ENCODE assay signal across 21 mouse cellular contexts in the genomic region with DNA sequence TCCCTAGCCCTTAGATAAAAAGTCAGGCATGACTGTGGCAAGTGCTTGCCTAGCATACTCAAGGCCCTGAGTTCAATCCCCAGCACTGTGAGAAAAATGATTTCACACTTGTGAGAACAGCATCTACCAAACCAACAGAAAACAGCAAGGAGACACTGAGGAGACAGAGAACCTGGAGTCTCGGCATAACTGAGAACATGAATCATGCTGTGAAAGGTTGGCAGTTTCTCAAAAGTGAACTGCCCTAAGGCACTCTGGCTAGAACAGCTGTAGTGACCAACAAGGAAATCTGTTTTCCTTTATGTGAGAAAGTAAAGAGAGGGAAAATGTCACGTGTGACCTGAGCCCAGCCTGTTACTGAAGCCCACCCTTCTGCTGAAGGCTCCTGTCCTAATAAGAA. TPM values are rescaled to one million over a fixed set of nuclear protein-coding genes. Genes with fewer than 3 reads are reported as not detected.
DNase-seq lines count a peak whose midpoint lies in the region; ATAC-seq lines count a peak whose summit lies in the region.
"Had no signal": no experiment of that assay in that cellular context is flagged by ENCODE, and none has a peak within 500 bp of the region (broad histone marks: within the 10 kb centered on the region; RNA-seq: fewer than 3 reads in every experiment).

No protein-coding gene starts in this region.

- H3K27me3 ChIP-seq in kidney, embryonic 15.5 days = no peaks in the 10 kb centered on the region

- H3K4me2 ChIP-seq in kidney, embryonic 15.5 days = no peak overlapping the region

- H3K4me1 ChIP-seq in kidney, embryonic 15.5 days = no peaks in the 10 kb centered on the region

- WGBS in kidney, embryonic 15.5 days = 48% methylated on average over 2 of the region's 2 CpGs

- no peaks in the 10 kb centered on the region for H3K9me3 ChIP-seq in kidney, embryonic 15.5 days (replicated peaks)
- H3K9me3 ChIP-seq: midbrain, embryonic 10.5 days had no signal

- no peak overlapping the region for H3K4me3 ChIP-seq in kidney, embryonic 15.5 days (replicated peaks)
- H3K4me3 ChIP-seq: left cerebral cortex, adult 2 months; midbrain, embryonic 10.5 days had no signal

- H3K9ac ChIP-seq in kidney, embryonic 15.5 days = no peak overlapping the region
- H3K9ac ChIP-seq: forebrain, postnatal 0 days; liver, postnatal 0 days had no signal

- ATAC-seq in kidney, embryonic 15.5 days (replicated peaks; ENCODE audit: low FRiP score) = no peak
- ATAC-seq: forebrain, postnatal 0 days; hindbrain, postnatal 0 days; intestine, embryonic 16.5 days; liver, postnatal 0 days; lung, postnatal 0 days had no signal

- H3K36me3 ChIP-seq in kidney, embryonic 15.5 days = peaks cover 25% of the 10 kb centered on the region

- peak; percentile 31 for DNase-seq in adrenal gland, adult 2 months
- DNase-seq in adrenal gland, postnatal 25 days = no peak
- no peak for DNase-seq in kidney, postnatal 14 days
- peak; percentile 98 for DNase-seq in 3T3-L1 (ENCODE audit: low read depth, low spot score)
- peak; percentile 20 for DNase-seq in brain, adult 2 months (ENCODE audit: low read depth, low spot score)
- no peak for DNase-seq in right cerebral cortex, adult 2 months (ENCODE audit: low spot score in 2 of 2)
- DNase-seq in left cerebral cortex, adult 18-20 months (ENCODE audit: low spot score in 2 of 2) = no peak
- DNase-seq: cerebellum, adult 9-10 months; forebrain, postnatal 0 days; gastrocnemius, postnatal 25 days; heart, adult 18-20 months; layer of hippocampus, adult 9-11 months; liver, postnatal 0 days; right cerebral cortex, postnatal 4 days; thymus, postnatal 25 days had no signal

- H3K27ac ChIP-seq in kidney, embryonic 15.5 days = 0 out of 2 replicates have a peak overlapping the region, but pooled peaks have one; percentile 6
- H3K27ac ChIP-seq: hindbrain, postnatal 0 days; left cerebral cortex, adult 2 months; midbrain, embryonic 10.5 days had no signal

RNA-seq across cellular contexts. Expression of a gene that starts 33.3 kb away (rescaled TPM):
- 10 to 100 TPM; 13.6 to 20.5 TPM for total RNA-seq in adrenal gland, adult 2 months (2021)
- polyA plus RNA-seq in adrenal gland, adult 2 months (2012; rRNA removed) = 167 and 174 TPM in 2 replicates
- total RNA-seq in adrenal gland, postnatal 25 days (2021) = 24.7 and 33.2 TPM in 2 replicates
- 22.6 and 26.7 TPM in 2 replicates for polyA plus RNA-seq in kidney, embryonic 15.5 days (2015; fragmentation: Nextera tagmentation; extraction: Ambion mirVana)
- total RNA-seq in left cerebral cortex, adult 18-20 months (2021) = 10 to 100 TPM; 34.4 to 35.6 TPM

RNA-seq across cellular contexts. Expression of a gene that starts 46.1 kb away (rescaled TPM):
- 10 to 100 TPM in 1 of 2 experiments, 1 to 10 TPM in 1; 9.5 to 16.3 TPM for total RNA-seq in adrenal gland, adult 2 months (2021)
- polyA plus RNA-seq in adrenal gland, adult 2 months (2012; rRNA removed) = 6.0 and 6.2 TPM in 2 replicates
- total RNA-seq in adrenal gland, postnatal 25 days (2021) = 14.6 and 20.8 TPM in 2 replicates
- 25.5 and 28.0 TPM in 2 replicates for polyA plus RNA-seq in kidney, embryonic 15.5 days (2015; fragmentation: Nextera tagmentation; extraction: Ambion mirVana)
- total RNA-seq in left cerebral cortex, adult 18-20 months (2021) = 10 to 100 TPM; 13.8 to 15.3 TPM

RNA-seq across cellular contexts. Expression of a gene that starts 47.9 kb away (rescaled TPM):
- 10 to 100 TPM; 44.0 to 46.2 TPM for total RNA-seq in adrenal gland, adult 2 months (2021)
- polyA plus RNA-seq in adrenal gland, adult 2 months (2012; rRNA removed) = 14.8 and 19.5 TPM in 2 replicates
- 40.8 and 49.7 TPM in 2 replicates for total RNA-seq in adrenal gland, postnatal 25 days (2021)
- polyA plus RNA-seq in kidney, embryonic 15.5 days (2015; fragmentation: Nextera tagmentation; extraction: Ambion mirVana) = 69.4 and 71.8 TPM in 2 replicates
- total RNA-seq in left cerebral cortex, adult 18-20 months (2021) = 10 to 100 TPM; 43.9 to 48.5 TPM

RNA-seq across cellular contexts. Expression of a gene that starts 48.4 kb away (rescaled TPM):
- 10 to 100 TPM; 36.6 to 51.0 TPM for total RNA-seq in adrenal gland, adult 2 months (2021)
- polyA plus RNA-seq in adrenal gland, adult 2 months (2012; rRNA removed) = 33.8 and 34.5 TPM in 2 replicates
- 51.2 and 61.6 TPM in 2 replicates for total RNA-seq in adrenal gland, postnatal 25 days (2021)
- 41.7 and 43.7 TPM in 2 replicates for polyA plus RNA-seq in kidney, embryonic 15.5 days (2015; fragmentation: Nextera tagmentation; extraction: Ambion mirVana)
- total RNA-seq in left cerebral cortex, adult 18-20 months (2021) = 10 to 100 TPM; 66.0 to 67.6 TPM

Comparison
In these comparisons a context has a peak if more than half of its experiments do, and no peak if none do; other contexts are left out.
1. DNase-seq: peak in adrenal gland, adult 2 months (single experiment), 3T3-L1 (single experiment) and brain, adult 2 months (single experiment); none in adrenal gland, postnatal 25 days (single experiment), kidney, postnatal 14 days (single experiment), right cerebral cortex, adult 2 months (0 of 2) and left cerebral cortex, adult 18-20 months (0 of 2).